Mouse (Mus musculus): ENCODE results near the gene Anks1b. TPM values are rescaled to one million over a fixed set of nuclear protein-coding genes. Genes with fewer than 3 reads are reported as not detected.

Gene Anks1b
- total and polyA plus RNA-seq, 3 experiments: 0.11 TPM; not detected in 2

GRCm38 (mm10) chr10:91001421-91001820 lies 1128.1 kb downstream of the Anks1b start:
- ATAC-seq (ENCODE audit: extremely low read depth, insufficient number of reproducible peaks, low FRiP score, poor library complexity, severe bottlenecking) (no peak), DNase-seq (ENCODE audit: low spot score) (no peak)
- TF ChIP-seq GATA1 (IDR thresholded peaks at IDR 0.05; ENCODE audit: borderline replicate concordance, low read length) (no peak), GATA2 (IDR thresholded peaks at IDR 0.05; ENCODE audit: borderline replicate concordance, low read depth, low read length) (no peak), TAL1 (conservative IDR thresholded peaks at IDR 0.05; ENCODE audit: low read depth, low read length) (no peak), CTCF (IDR thresholded peaks at IDR 0.05; ENCODE audit: low read depth, low read length) (no peak), POLR2AphosphoS5 (IDR thresholded peaks at IDR 0.05; ENCODE audit: insufficient replicate concordance, low read depth, low read length) (no peak)
- Histone ChIP-seq H3K4me3 (ENCODE audit: low read depth, low read length) (no peak overlapping the region), H3K36me3 (replicated peaks) (peaks cover 61% of the 10 kb centered on the region), H3K4me1 (ENCODE audit: insufficient read depth, low read depth, low read length) (no peaks in the 10 kb centered on the region), H3K9me3 (replicated peaks) (no peaks in the 10 kb centered on the region), H3K27me3 (ENCODE audit: insufficient read depth, low read length) (no peaks in the 10 kb centered on the region)

GRCm38 (mm10) chr10:91005858-91006538 lies 1132.7 kb downstream of the Anks1b start:
- Histone ChIP-seq H3K27me3 (ENCODE audit: insufficient read depth, low read length) (no peaks in the 10 kb centered on the region), H3K36me3 (replicated peaks) (peaks cover 45% of the 10 kb centered on the region), H3K4me1 (ENCODE audit: insufficient read depth, low read depth, low read length) (no peaks in the 10 kb centered on the region), H3K4me3 (ENCODE audit: low read depth, low read length) (no peak overlapping the region), H3K9me3 (replicated peaks) (no peaks in the 10 kb centered on the region)
- no peak for TF ChIP-seq GATA1 (IDR thresholded peaks at IDR 0.05; ENCODE audit: borderline replicate concordance, low read length)
- no peak for TF ChIP-seq GATA2 (IDR thresholded peaks at IDR 0.05; ENCODE audit: borderline replicate concordance, low read depth, low read length)
- TF ChIP-seq TAL1 (conservative IDR thresholded peaks at IDR 0.05; ENCODE audit: low read depth, low read length): no peak
- no peak for TF ChIP-seq POLR2AphosphoS5 (IDR thresholded peaks at IDR 0.05; ENCODE audit: insufficient replicate concordance, low read depth, low read length)
- TF ChIP-seq CTCF (IDR thresholded peaks at IDR 0.05; ENCODE audit: low read depth, low read length): no peak
- no peak for ATAC-seq (ENCODE audit: extremely low read depth, insufficient number of reproducible peaks, low FRiP score, poor library complexity, severe bottlenecking)
- DNase-seq (ENCODE audit: low spot score): no peak

Other genes starting within 250 kb of the Anks1b start
- 38.1 and 40.4 TPM in 2 replicates for gene Scyl2, start 187.2 kb upstream of the Anks1b start, total RNA-seq (2014; fragmentation: Nextera tagmentation)
- 35.1 and 37.2 TPM in 2 replicates for gene Scyl2, start 187.2 kb upstream of the Anks1b start, total RNA-seq (2017)
- gene Scyl2, start 187.2 kb upstream of the Anks1b start, polyA plus RNA-seq (2012): 4.9 and 6.8 TPM in 2 replicates
- gene Actr6, start 141.2 kb upstream of the Anks1b start, total RNA-seq (2014; fragmentation: Nextera tagmentation): 18.9 and 22.5 TPM in 2 replicates
- gene Actr6, start 141.2 kb upstream of the Anks1b start, total RNA-seq (2017): 26.4 and 28.2 TPM in 2 replicates
- 0.41 and 0.60 TPM in 2 replicates for gene Actr6, start 141.2 kb upstream of the Anks1b start, polyA plus RNA-seq (2012)
- 61.0 and 66.6 TPM in 2 replicates for gene Uhrf1bp1l, start 128.5 kb upstream of the Anks1b start, total RNA-seq (2014; fragmentation: Nextera tagmentation)
- 17.5 and 20.9 TPM in 2 replicates for gene Uhrf1bp1l, start 128.5 kb upstream of the Anks1b start, total RNA-seq (2017)
- gene Uhrf1bp1l, start 128.5 kb upstream of the Anks1b start, polyA plus RNA-seq (2012): 2.6 and 7.2 TPM in 2 replicates

Data from G1E (cell line).